Mouse (Mus musculus) forebrain, embryonic 13.5 days (tissue): ENCODE data around the gene 4931429L15Rik. TPM values are rescaled to one million over a fixed set of nuclear protein-coding genes. Genes with fewer than 3 reads are reported as not detected.
"Not testable (repeated sequence)": the region's sequence is repeated elsewhere in the genome, so short reads cannot be mapped to it uniquely, and the experiment has no call there.

ENCODE experiments used
- ATAC-seq: fragments of 200-750 bp; cut with Nextera tagmentation; 2 replicates; pipeline ENCODE4 v1.8.0; 2017
- H3K27ac ChIP-seq: fragments of 300-500 bp; sonication (generic); 2 replicates; pipeline ENCODE4 v1.5.1; 2015; ENCODE audit warnings: inconsistent platforms, mild to moderate bottlenecking, moderate library complexity
- H3K27me3 ChIP-seq: fragments of 300-500 bp; sonication (generic); 2 replicates; pipeline ENCODE4 v1.6.1; 2015; ENCODE audit warnings: mild to moderate bottlenecking, inconsistent platforms
- H3K36me3 ChIP-seq: fragments of 300-500 bp; sonication (generic); 2 replicates; pipeline ENCODE4 v1.6.1; 2015; ENCODE audit warnings: mild to moderate bottlenecking, inconsistent platforms; ENCODE audit not compliant: poor library complexity, severe bottlenecking
- H3K4me1 ChIP-seq: fragments of 300-500 bp; sonication (generic); 2 replicates; pipeline ENCODE4 v1.6.1; 2015; ENCODE audit warnings: inconsistent platforms
- H3K4me2 ChIP-seq: fragments of 300-500 bp; sonication (generic); 2 replicates; pipeline ENCODE4 v1.6.1; 2015; ENCODE audit warnings: inconsistent platforms, mild to moderate bottlenecking, moderate library complexity
- H3K4me3 ChIP-seq: fragments of 300-500 bp; sonication (generic); 2 replicates; pipeline ENCODE4 v1.5.1; 2015; ENCODE audit warnings: mild to moderate bottlenecking, inconsistent platforms
- H3K9ac ChIP-seq: fragments of 300-500 bp; sonication (generic); 2 replicates; pipeline ENCODE4 v1.6.1; 2015; ENCODE audit warnings: mild to moderate bottlenecking, inconsistent platforms
- H3K9me3 ChIP-seq: fragments of 300-500 bp; sonication (generic); replicated peaks from 2 replicates; pipeline ENCODE4 v1.6.1; 2016; ENCODE audit warnings: inconsistent platforms
- WGBS: fragments of 180-500 bp; shearing (Covaris S2); methylation state at CpG from one replicate; pipeline ENCODE4 v1.1.7; 2015; 5-methylcytosine and 5-hydroxymethylcytosine counted together
- polyA plus RNA-seq: library from polyadenylated mRNA; unstranded; fragments of >200 nt; fragmentation: Nextera tagmentation; extraction: Ambion mirVana; gene quantifications from 2 replicates; pipeline ENCODE4 v1.2.1, GENCODE M21; 2015

4931429L15Rik gene
- polyA plus RNA-seq, 1 experiment from 2014 or later, result not detected

GRCm38 (mm10) chr9:46337331-46337730 is 17.5 kb upstream of the 4931429L15Rik start:
- Histone ChIP-seq H3K27ac (peak overlapping the region; percentile 74), H3K4me2 (no peak overlapping the region), H3K4me3 (no peak overlapping the region), H3K9ac (no peak overlapping the region), H3K4me1 (peaks cover 19% of the 10 kb centered on the region), H3K27me3 (peaks cover 18% of the 10 kb centered on the region), H3K9me3 (no peaks in the 10 kb centered on the region), H3K36me3 (no peaks in the 10 kb centered on the region)
- no peak for ATAC-seq
- WGBS, result 33% methylated on average over 7 of the region's 7 CpGs

GRCm38 (mm10) chr9:46336294-46336693 is 16.5 kb upstream of the 4931429L15Rik start:
- ATAC-seq, H3K4me2 ChIP-seq, H3K4me3 ChIP-seq, H3K9ac ChIP-seq, H3K27ac ChIP-seq, H3K36me3 ChIP-seq, H3K9me3 ChIP-seq: not testable (repeated sequence)
- H3K27me3 ChIP-seq, result peaks cover 18% of the 10 kb centered on the region
- peaks cover 19% of the 10 kb centered on the region for H3K4me1 ChIP-seq
- WGBS, result 69% methylated on average over 13 of the region's 14 CpGs

DNA sequence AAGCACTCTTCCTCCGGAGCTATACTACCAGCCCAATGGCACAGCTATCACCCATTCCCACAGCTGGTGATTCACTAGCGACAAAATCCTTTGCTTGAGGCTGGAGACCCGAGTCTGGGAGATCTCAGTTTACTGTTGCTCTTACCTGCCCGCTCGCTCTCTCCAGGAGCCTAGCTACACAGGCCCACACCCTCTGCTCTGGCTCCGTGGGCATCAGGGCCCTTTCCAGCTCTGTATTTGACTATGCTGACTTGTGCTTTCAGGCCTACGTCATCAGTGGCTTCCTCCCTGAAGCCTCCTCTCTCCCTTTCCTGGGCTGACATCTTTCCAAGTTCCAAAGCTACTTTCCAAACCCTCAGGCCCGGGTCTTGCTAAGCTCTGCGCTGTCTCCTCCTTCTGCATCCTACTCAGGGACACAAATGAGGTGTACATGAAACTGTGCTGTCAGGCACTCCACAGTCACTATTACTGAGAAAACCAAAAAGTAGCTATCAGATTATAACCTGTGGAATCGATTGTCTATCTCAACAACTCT is 15.7 kb upstream of the 4931429L15Rik start:
- WGBS, result 80% methylated on average over 10 of the region's 10 CpGs
- Histone ChIP-seq H3K27me3 (peaks cover 21% of the 10 kb centered on the region), H3K4me3 (no peak overlapping the region), H3K36me3 (no peaks in the 10 kb centered on the region), H3K9me3 (no peaks in the 10 kb centered on the region), H3K4me2 (no peak overlapping the region), H3K4me1 (peaks cover 19% of the 10 kb centered on the region), H3K27ac (no peak overlapping the region), H3K9ac (no peak overlapping the region)
- ATAC-seq, result no peak

DNA sequence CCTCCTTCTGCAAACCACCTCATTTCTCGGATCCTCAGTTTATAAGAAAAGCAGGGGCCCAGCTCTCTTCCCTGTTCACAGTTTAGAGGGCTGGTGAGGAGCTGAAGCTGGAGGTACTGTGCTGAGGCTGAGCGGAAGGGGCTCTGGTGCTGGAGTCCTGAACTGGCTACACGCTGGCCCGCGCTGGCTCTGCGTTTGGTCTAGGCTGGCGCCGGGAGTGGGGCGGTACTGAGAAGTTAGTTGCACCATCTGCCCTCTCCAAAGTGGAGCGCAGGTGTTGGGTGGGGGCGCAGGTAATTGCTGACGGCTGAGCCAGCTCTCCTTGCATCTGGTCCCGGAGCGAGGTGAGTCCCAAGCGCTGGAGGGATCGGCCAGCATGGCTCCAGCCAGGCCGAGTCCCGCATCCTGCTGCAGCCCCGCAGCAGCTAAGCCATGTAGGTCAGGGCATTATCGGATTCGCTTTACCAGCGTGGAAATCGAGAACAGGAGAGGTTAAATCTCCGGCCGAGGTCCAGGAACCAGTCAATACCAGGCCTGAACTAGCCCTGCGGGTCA is 14.8 kb upstream of the 4931429L15Rik start:
- Histone ChIP-seq H3K9ac (no peak overlapping the region), H3K9me3 (no peaks in the 10 kb centered on the region), H3K27me3 (peaks cover 25% of the 10 kb centered on the region), H3K36me3 (no peaks in the 10 kb centered on the region), H3K4me2 (no peak overlapping the region), H3K27ac (no peak overlapping the region), H3K4me3 (no peak overlapping the region), H3K4me1 (peaks cover 22% of the 10 kb centered on the region)
- 44% methylated on average over 26 of the region's 26 CpGs for WGBS
- no peak for ATAC-seq

DNA sequence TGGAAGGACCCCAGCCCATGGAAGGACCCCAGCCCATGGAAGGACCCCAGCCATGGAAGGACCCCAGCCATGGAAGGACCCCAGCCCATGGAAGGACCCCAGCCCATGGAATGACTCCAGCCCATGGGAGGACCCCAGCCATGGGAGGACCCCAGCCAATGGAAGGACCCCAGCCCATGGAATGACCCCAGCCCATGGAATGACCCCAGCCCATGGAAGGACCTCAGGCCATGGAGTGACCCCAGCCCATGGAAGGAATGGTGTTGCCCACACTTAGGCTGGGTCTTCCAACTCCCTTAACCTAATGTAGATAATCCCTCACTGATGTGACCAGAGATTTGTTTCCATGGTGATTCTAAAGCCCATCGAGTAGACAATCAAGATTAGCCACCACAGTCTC is 11.5 kb upstream of the 4931429L15Rik start:
- Histone ChIP-seq H3K9me3 (no peaks in the 10 kb centered on the region), H3K4me1 (peaks cover 19% of the 10 kb centered on the region), H3K27ac (no peak overlapping the region), H3K4me3 (no peak overlapping the region), H3K4me2 (no peak overlapping the region), H3K27me3 (peaks cover 25% of the 10 kb centered on the region), H3K36me3 (no peaks in the 10 kb centered on the region), H3K9ac (no peak overlapping the region)
- WGBS, result 65% methylated on average over 1 of the region's 1 CpGs
- no peak for ATAC-seq

DNA sequence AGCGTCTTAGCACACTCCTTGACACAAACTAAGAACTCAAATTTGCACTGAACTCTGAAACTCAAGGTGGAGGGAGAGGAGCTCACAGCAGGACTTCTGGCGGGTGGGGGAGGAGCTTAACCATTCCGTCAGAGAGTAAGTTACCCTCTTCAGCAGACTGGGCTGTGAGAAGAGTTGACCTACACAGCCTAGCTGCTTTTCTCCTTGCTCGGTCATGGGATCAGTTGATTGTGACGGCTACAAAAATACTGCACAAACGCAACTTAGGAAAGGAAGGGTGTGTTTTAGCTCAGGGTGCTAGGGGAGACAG is 10.8 kb upstream of the 4931429L15Rik start:
- 52% methylated on average over 6 of the region's 6 CpGs for WGBS
- H3K36me3 ChIP-seq, result no peaks in the 10 kb centered on the region
- H3K4me1 ChIP-seq, result peaks cover 19% of the 10 kb centered on the region
- H3K27ac ChIP-seq, result no peak overlapping the region
- H3K4me3 ChIP-seq, result no peak overlapping the region
- H3K9ac ChIP-seq, result no peak overlapping the region
- no peaks in the 10 kb centered on the region for H3K9me3 ChIP-seq
- no peak for ATAC-seq
- H3K4me2 ChIP-seq, result no peak overlapping the region
- H3K27me3 ChIP-seq, result peaks cover 19% of the 10 kb centered on the region

DNA sequence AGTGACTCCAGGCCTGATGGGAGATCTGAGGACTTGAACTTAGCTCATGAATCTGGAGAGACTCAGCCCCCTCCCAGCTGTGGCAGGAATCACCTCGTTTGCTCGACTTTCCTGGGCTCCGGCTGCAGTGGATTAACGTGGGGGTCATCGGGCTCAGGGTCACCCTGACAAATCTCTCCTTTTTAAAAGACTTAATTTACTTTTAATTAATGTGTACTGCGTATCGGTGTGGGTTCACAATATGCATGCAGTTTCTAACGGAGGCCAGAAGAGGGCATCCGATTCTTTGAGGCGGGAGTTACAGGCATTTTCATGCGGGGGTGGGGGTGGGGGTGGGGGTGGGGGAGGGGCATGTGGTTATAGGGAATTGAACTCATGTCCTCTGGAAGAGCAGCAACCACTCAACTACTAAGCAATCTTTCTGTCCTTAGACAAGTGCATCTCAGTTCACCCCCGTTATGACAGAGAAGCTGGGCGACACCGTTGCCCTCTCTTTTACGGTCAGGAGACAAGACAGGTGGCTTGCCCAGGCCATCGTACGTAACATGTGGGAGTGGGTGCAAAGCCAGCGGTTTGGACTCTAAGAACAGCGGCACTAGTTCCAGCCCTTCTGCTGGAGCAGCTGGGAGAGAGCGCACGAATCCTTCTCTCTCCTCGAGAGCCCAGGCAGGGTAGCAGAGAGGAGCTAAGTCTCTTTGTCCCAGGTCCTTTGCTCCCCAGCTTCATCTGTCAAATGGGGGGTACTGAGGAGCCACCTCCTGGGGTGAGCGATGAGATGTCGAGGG is 10.2 kb upstream of the 4931429L15Rik start:
- peaks cover 19% of the 10 kb centered on the region for H3K4me1 ChIP-seq
- ATAC-seq, result no peak
- no peak overlapping the region for H3K4me3 ChIP-seq
- H3K9ac ChIP-seq, result no peak overlapping the region
- no peaks in the 10 kb centered on the region for H3K36me3 ChIP-seq
- 20% methylated on average over 24 of the region's 24 CpGs for WGBS
- no peak overlapping the region for H3K27ac ChIP-seq
- no peak overlapping the region for H3K4me2 ChIP-seq
- H3K9me3 ChIP-seq, result no peaks in the 10 kb centered on the region
- peaks cover 15% of the 10 kb centered on the region for H3K27me3 ChIP-seq

GRCm38 (mm10) chr9:46329250-46329648 is 9.5 kb upstream of the 4931429L15Rik start:
- Histone ChIP-seq H3K27ac (peak overlapping the region; percentile 90), H3K9ac (peak overlapping the region; percentile 61), H3K4me3 (peak overlapping the region; percentile 20), H3K9me3 (no peaks in the 10 kb centered on the region), H3K4me2 (peak overlapping the region; percentile 56), H3K4me1 (peaks cover 19% of the 10 kb centered on the region), H3K36me3 (no peaks in the 10 kb centered on the region), H3K27me3 (peaks cover 8% of the 10 kb centered on the region)
- ATAC-seq, result peak; percentile 25; the same call in 1 of the 2 replicates
- 2% methylated on average over 19 of the region's 19 CpGs for WGBS

DNA sequence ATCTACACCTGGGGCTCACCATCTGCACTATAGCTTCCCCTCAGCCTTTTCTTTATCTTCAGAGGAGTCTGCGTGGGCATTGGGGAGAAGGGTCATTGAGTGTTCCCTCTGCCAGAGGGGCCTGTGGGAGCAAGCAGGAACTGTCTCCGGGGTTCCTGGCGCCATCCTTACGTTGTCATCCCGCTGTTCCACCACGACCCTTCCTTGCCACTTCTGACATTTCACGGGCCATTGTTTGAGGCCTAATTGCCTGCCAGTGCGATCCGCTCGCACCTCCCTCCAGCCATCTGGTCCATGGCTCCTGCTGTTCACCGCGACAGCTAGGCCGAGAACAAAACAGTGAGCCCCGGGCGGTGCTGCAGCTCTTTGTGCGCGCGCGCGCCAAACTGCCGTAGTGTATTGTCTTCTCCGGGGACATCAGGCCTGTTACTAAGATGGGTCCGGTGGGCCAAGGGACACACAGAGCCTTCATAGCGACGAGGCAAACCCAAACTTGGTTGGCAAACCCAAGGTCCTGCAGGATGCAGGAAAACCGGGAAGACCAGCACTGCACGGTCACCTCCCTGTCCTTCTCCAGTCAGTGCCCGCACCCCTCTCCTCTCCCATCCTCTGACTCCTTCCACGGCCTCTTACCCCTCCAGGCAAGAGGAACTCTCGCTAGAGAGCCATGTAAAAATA is 8.9 kb upstream of the 4931429L15Rik start:
- peak overlapping the region; percentile 90 for H3K27ac ChIP-seq
- peak; percentile 86 for ATAC-seq
- no peaks in the 10 kb centered on the region for H3K9me3 ChIP-seq
- peak overlapping the region; percentile 56 for H3K4me2 ChIP-seq
- under 1% methylated on average over 30 of the region's 30 CpGs for WGBS
- peaks cover 6% of the 10 kb centered on the region; the same call in 1 of the 2 replicates for H3K27me3 ChIP-seq
- peak overlapping the region; percentile 20 for H3K4me3 ChIP-seq
- peak overlapping the region; percentile 61 for H3K9ac ChIP-seq
- no peaks in the 10 kb centered on the region for H3K36me3 ChIP-seq
- H3K4me1 ChIP-seq, result peaks cover 19% of the 10 kb centered on the region

DNA sequence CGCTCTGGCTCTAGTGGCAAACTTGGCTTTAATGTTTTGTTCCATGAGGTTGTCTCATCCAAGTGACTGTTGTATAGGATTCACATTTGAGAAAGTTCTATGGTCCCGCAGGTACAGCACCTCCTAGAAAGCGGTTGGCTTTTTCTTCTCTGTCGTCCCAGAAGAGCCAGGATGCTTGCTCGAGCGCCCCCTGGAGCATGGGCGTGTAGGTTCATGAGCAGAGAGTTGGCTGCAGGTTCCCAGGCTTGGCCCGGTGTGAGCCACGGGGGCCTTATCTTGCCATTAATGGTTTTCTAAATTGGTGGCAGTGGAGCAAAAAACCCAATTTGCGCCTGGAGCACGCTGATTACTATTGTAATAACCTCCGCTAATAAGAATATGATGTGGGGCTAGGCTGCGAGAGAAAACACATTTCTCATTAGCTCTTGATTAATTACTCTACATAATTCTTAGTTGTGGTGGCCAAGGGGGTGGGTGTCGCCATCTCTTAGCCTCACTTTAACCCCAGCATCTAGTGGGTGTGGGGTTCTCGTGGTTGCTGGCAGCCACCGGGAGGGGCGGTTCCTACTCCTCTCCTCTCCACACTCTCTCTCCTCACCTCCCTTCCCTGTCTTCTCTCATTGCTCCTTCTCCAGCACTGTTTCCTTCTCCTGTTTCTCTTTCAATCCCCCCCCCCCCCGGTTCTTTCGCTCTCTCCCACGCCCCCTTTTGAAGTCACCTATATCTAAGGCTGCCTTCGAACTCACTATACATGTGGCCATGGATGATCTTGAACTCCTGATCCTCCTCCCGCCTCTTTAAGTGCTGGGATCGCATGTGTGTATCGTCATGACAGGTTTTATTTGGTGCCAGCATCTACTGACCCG is 8.2 kb upstream of the 4931429L15Rik start:
- Histone ChIP-seq H3K9ac (no peak overlapping the region), H3K27me3 (peaks cover 6% of the 10 kb centered on the region; the same call in 1 of the 2 replicates), H3K9me3 (no peaks in the 10 kb centered on the region), H3K36me3 (no peaks in the 10 kb centered on the region), H3K4me2 (peak overlapping the region; percentile 56), H3K27ac (peak overlapping the region; percentile 90), H3K4me1 (peaks cover 20% of the 10 kb centered on the region), H3K4me3 (no peak overlapping the region)
- ATAC-seq, result peak; percentile 29
- WGBS, result 43% methylated on average over 25 of the region's 25 CpGs

- Histone ChIP-seq H3K9ac (no peak overlapping the region), H3K4me2 (no peak overlapping the region), H3K27me3 (peaks cover 6% of the 10 kb centered on the region; the same call in 1 of the 2 replicates), H3K9me3 (no peaks in the 10 kb centered on the region), H3K36me3 (no peaks in the 10 kb centered on the region), H3K4me3 (no peak overlapping the region), H3K4me1 (peaks cover 28% of the 10 kb centered on the region), H3K27ac (no peak overlapping the region)
- 88% methylated on average over 11 of the region's 11 CpGs for WGBS
- no peak for ATAC-seq
Observed at GRCm38 (mm10) chr9:46326694-46327405, 7.1 kb upstream of the 4931429L15Rik start.
